Mouse (Mus musculus) kidney, embryonic 16.5 days (tissue): ENCODE measurements at regions not wholly inside any gene's neighbourhood (a gene's known extent, or its start where the extent isn't known, plus 50 kb on each side); places are given as distances from the start of the nearest gene placed in this dataset.

Experiments
- ATAC-seq: fragments of 200-750 bp; cut with Nextera tagmentation; 2 replicates; pipeline ENCODE4 v1.8.0; 2017; ENCODE audit warnings: moderate TSS enrichment; ENCODE audit not compliant: low FRiP score, low TSS enrichment
- H3K27ac ChIP-seq: fragments of 300-500 bp; sonication (generic); 2 replicates; pipeline ENCODE4 v1.5.1; 2014; ENCODE audit warnings: low read length
- H3K27me3 ChIP-seq: fragments of 300-500 bp; sonication (generic); 2 replicates; pipeline ENCODE4 v1.6.1; 2014; ENCODE audit warnings: low read length, control low read depth, mixed read lengths; ENCODE audit not compliant: insufficient read depth
- H3K36me3 ChIP-seq: fragments of 300-500 bp; sonication (generic); 2 replicates; pipeline ENCODE4 v1.6.1; 2014; ENCODE audit warnings: low read length, control low read depth, mixed read lengths; ENCODE audit not compliant: insufficient read depth
- H3K4me1 ChIP-seq: fragments of 300-500 bp; sonication (generic); 2 replicates; pipeline ENCODE4 v1.6.1; 2014; ENCODE audit warnings: low read length, control low read depth, mixed read lengths; ENCODE audit not compliant: insufficient read depth
- H3K4me2 ChIP-seq: fragments of 300-500 bp; sonication (generic); replicated peaks from 2 replicates; pipeline ENCODE4 v1.6.1; 2014; ENCODE audit warnings: low read depth, low read length
- H3K4me3 ChIP-seq: fragments of 300-500 bp; sonication (generic); 2 replicates; pipeline ENCODE4 v1.5.1; 2014; ENCODE audit warnings: mild to moderate bottlenecking, low read length
- H3K9ac ChIP-seq: fragments of 300-500 bp; sonication (generic); replicated peaks from 2 replicates; pipeline ENCODE4 v1.6.1; 2014; ENCODE audit warnings: low read length
- H3K9me3 ChIP-seq: fragments of 300-500 bp; sonication (generic); 2 replicates; pipeline ENCODE4 v1.6.1; 2016; ENCODE audit warnings: low read length, control low read depth
- WGBS: fragments of 180-500 bp; shearing (Covaris S2); extraction: QIAGEN DNeasy Blood & Tissue Kit; methylation state at CpG from one replicate; pipeline ENCODE4 v1.1.7; 2014; 5-methylcytosine and 5-hydroxymethylcytosine counted together

GRCm38 (mm10) chr3:23564340-23564739 lies 1487.9 kb downstream of the Tbl1xr1 start:
- Histone ChIP-seq H3K27ac (no peak overlapping the region), H3K4me1 (no peaks in the 10 kb centered on the region), H3K9ac (no peak overlapping the region), H3K4me3 (no peak overlapping the region), H3K9me3 (peaks cover 9% of the 10 kb centered on the region), H3K27me3 (no peaks in the 10 kb centered on the region), H3K4me2 (no peak overlapping the region), H3K36me3 (no peaks in the 10 kb centered on the region)
- WGBS: 75% methylated on average over 2 of the region's 2 CpGs
- no peak for ATAC-seq

- Histone ChIP-seq H3K27ac (no peak overlapping the region), H3K4me1 (no peaks in the 10 kb centered on the region), H3K27me3 (no peaks in the 10 kb centered on the region), H3K9ac (no peak overlapping the region), H3K4me2 (no peak overlapping the region), H3K36me3 (no peaks in the 10 kb centered on the region), H3K9me3 (peaks cover 16% of the 10 kb centered on the region), H3K4me3 (no peak overlapping the region)
- no peak for ATAC-seq
- 97% methylated on average over 12 of the region's 12 CpGs for WGBS
Measured at GRCm38 (mm10) chr3:23568806-23569205, 1492.4 kb downstream of the Tbl1xr1 start.

GRCm38 (mm10) chr3:23592506-23593141 lies 1516.2 kb downstream of the Tbl1xr1 start:
- Histone ChIP-seq H3K4me3 (no peak overlapping the region), H3K4me2 (no peak overlapping the region), H3K27me3 (no peaks in the 10 kb centered on the region), H3K36me3 (no peaks in the 10 kb centered on the region), H3K27ac (no peak overlapping the region), H3K9ac (no peak overlapping the region), H3K9me3 (no peaks in the 10 kb centered on the region), H3K4me1 (no peaks in the 10 kb centered on the region)
- 60% methylated on average over 3 of the region's 3 CpGs for WGBS
- ATAC-seq: 0 out of 2 replicates have a peak, but pooled peaks have one; percentile 19

- no peak for ATAC-seq
- peaks cover 8% of the 10 kb centered on the region; the same call in 1 of the 2 replicates for H3K9me3 ChIP-seq
- 85% methylated on average over 3 of the region's 3 CpGs for WGBS
- H3K27me3 ChIP-seq: no peaks in the 10 kb centered on the region
- no peaks in the 10 kb centered on the region for H3K4me1 ChIP-seq
- H3K36me3 ChIP-seq: no peaks in the 10 kb centered on the region
- no peak overlapping the region for H3K27ac ChIP-seq
- no peak overlapping the region for H3K4me3 ChIP-seq
- no peak overlapping the region for H3K4me2 ChIP-seq
- H3K9ac ChIP-seq: no peak overlapping the region
Measured at GRCm38 (mm10) chr3:23601469-23601868, 1525.0 kb downstream of the Tbl1xr1 start.

DNA sequence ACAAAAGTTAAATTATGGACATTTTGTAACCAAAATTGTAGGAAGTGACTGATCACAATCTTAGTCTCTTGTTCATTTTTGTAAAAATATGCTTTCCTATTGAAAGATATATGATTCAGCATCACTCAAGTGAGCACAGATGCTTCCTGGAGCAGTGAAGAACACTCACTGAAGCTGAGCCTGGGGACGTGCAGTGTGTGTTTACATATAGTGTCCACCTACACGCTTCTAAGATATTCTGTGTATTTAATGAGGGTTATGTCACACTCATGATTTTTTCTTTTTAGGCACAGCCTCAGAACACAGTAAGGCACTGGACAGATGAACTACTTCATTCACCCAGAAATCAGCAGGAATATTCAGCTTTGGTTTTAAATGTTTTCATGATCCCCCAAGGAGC lies 1533.6 kb downstream of the Tbl1xr1 start:
- no peak overlapping the region for H3K4me2 ChIP-seq
- H3K27me3 ChIP-seq: no peaks in the 10 kb centered on the region
- no peak overlapping the region for H3K4me3 ChIP-seq
- 52% methylated on average over 2 of the region's 2 CpGs for WGBS
- no peaks in the 10 kb centered on the region for H3K9me3 ChIP-seq
- no peaks in the 10 kb centered on the region for H3K4me1 ChIP-seq
- H3K36me3 ChIP-seq: no peaks in the 10 kb centered on the region
- no peak for ATAC-seq
- H3K27ac ChIP-seq: no peak overlapping the region
- no peak overlapping the region for H3K9ac ChIP-seq

DNA sequence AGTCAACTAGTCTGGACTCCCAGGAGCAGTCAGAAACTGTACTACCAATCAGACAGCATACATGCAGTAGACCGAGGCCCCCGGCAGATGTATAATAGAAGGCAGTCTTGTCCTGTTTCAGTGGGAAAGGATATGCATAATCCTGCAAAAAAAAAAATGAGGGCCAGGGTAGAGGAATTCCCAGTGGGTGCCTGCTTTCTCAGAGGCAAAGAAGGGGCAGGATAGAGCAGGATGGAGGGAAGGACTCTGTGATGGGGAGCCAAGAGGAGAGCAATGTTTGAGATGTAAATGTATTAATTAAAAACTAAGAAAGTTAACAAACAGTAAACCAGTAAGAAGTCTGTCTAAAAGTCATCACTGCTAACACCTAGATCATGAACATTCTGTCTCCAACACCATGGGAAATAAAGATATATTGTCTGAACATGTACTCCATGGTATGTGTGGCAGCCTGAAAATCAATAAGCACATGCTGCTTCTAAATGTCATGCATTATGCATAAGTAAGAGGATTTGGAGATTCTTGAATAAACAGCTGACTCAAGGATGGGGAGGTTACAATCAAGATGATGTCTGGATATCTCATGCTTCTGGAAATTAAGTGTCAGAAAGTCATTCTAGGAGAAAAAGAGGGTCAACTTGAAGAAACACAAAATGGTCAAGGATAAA lies 1485.3 kb downstream of the Naaladl2 start:
- Histone ChIP-seq H3K27ac (no peak overlapping the region), H3K9me3 (no peaks in the 10 kb centered on the region), H3K4me1 (no peaks in the 10 kb centered on the region), H3K27me3 (no peaks in the 10 kb centered on the region), H3K36me3 (no peaks in the 10 kb centered on the region), H3K9ac (no peak overlapping the region), H3K4me2 (no peak overlapping the region), H3K4me3 (no peak overlapping the region)
- 90% methylated on average over 2 of the region's 2 CpGs for WGBS
- ATAC-seq: no peak

GRCm38 (mm10) chr3:23706748-23707147 lies 1437.3 kb downstream of the Naaladl2 start:
- no peaks in the 10 kb centered on the region for H3K4me1 ChIP-seq
- H3K9ac ChIP-seq: no peak overlapping the region
- no peak overlapping the region for H3K4me2 ChIP-seq
- no peaks in the 10 kb centered on the region for H3K9me3 ChIP-seq
- no peaks in the 10 kb centered on the region for H3K27me3 ChIP-seq
- ATAC-seq: no peak
- H3K4me3 ChIP-seq: no peak overlapping the region
- H3K36me3 ChIP-seq: no peaks in the 10 kb centered on the region
- H3K27ac ChIP-seq: no peak overlapping the region
